Mouse (Mus musculus): Measurements from ENCODE around the gene Dhx35. TPM values are rescaled to one million over a fixed set of nuclear protein-coding genes. Genes with fewer than 3 reads are reported as not detected.

Gene Dhx35
- polyA plus RNA-seq, 1 experiment from 2014 or later, result 13.0 TPM

DNA sequence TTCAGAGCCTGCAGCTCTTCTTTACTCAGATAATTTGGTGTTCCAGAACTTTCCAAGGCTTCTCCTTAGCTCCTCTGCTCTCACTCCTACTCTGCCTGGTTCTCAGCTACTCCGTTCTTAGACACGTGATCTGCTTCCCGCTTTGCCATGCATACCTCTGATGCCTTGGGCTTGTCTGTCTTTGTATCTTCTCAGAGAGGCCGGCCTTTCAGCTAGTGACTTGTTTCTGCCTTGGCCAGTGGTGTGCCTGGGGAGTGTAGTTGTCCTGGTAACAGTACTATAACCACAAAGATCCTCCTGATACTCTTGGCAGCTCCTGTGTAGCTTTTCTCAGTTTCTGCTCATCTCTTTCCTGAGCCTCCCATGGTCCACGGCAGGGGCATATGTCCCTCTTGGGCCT is 38.6 kb downstream of the Dhx35 start:
- ATAC-seq, result peak; percentile 76

DNA sequence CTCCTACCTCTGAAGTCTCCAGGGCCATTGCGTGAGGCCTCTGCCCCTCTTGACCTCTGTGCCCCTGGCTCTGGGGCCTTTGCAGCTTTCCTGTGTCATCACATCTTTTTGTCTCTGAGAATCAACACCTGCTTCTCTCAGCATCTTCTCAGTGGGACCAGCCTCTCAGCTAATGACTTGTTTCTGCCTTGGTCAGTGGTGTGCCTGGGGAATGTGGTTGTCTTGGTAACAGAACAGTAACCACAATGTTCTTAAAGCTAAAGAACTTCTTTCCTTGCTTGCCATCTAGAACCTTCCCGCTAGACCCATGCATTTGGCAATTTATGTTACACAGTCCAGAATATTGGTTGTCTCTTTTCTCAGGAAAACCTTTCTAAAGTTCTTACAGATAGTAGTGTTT is 39.0 kb downstream of the Dhx35 start:
- WGBS, result 58% methylated on average over 2 of the region's 2 CpGs
- Histone ChIP-seq H3K27ac (ENCODE audit: low read depth, low read length) (peak overlapping the region; percentile 67), H3K4me3 (ENCODE audit: low read length) (no peak overlapping the region), H3K27me3 (replicated peaks; ENCODE audit: control insufficient read depth, insufficient read depth, low read length) (no peaks in the 10 kb centered on the region), H3K9ac (ENCODE audit: low read depth, low read length) (no peak overlapping the region), H3K9me3 (ENCODE audit: control insufficient read depth, low read length) (no peaks in the 10 kb centered on the region), H3K4me1 (ENCODE audit: control insufficient read depth, insufficient read depth, low read depth, low read length) (peaks cover 8% of the 10 kb centered on the region), H3K4me2 (ENCODE audit: low read length) (0 out of 2 replicates have a peak overlapping the region, but pooled peaks have one; percentile 17), H3K36me3 (ENCODE audit: control insufficient read depth, insufficient read depth, low read length) (peaks cover 15% of the 10 kb centered on the region)
- ATAC-seq, result peak; percentile 58

More for the DNA sequence above, 38.6 kb downstream of the Dhx35 start:
- Histone ChIP-seq H3K27ac (ENCODE audit: low read depth, low read length) (peak overlapping the region; percentile 67), H3K4me3 (ENCODE audit: low read length) (no peak overlapping the region), H3K9me3 (ENCODE audit: control insufficient read depth, low read length) (no peaks in the 10 kb centered on the region), H3K4me1 (ENCODE audit: control insufficient read depth, insufficient read depth, low read depth, low read length) (peaks cover 8% of the 10 kb centered on the region), H3K27me3 (replicated peaks; ENCODE audit: control insufficient read depth, insufficient read depth, low read length) (no peaks in the 10 kb centered on the region), H3K9ac (ENCODE audit: low read depth, low read length) (no peak overlapping the region), H3K36me3 (ENCODE audit: control insufficient read depth, insufficient read depth, low read length) (peaks cover 16% of the 10 kb centered on the region), H3K4me2 (ENCODE audit: low read length) (0 out of 2 replicates have a peak overlapping the region, but pooled peaks have one; percentile 17)
- WGBS, result 41% methylated on average over 5 of the region's 5 CpGs

- Histone ChIP-seq H3K4me3 (ENCODE audit: low read length) (no peak overlapping the region), H3K9ac (ENCODE audit: low read depth, low read length) (no peak overlapping the region), H3K27me3 (replicated peaks; ENCODE audit: control insufficient read depth, insufficient read depth, low read length) (no peaks in the 10 kb centered on the region), H3K36me3 (ENCODE audit: control insufficient read depth, insufficient read depth, low read length) (no peaks in the 10 kb centered on the region), H3K4me2 (ENCODE audit: low read length) (no peak overlapping the region), H3K4me1 (ENCODE audit: control insufficient read depth, insufficient read depth, low read depth, low read length) (no peaks in the 10 kb centered on the region), H3K27ac (ENCODE audit: low read depth, low read length) (no peak overlapping the region), H3K9me3 (ENCODE audit: control insufficient read depth, low read length) (no peaks in the 10 kb centered on the region)
- WGBS, result 75% methylated on average over 5 of the region's 5 CpGs
- no peak for ATAC-seq
These were observed 48.7 kb downstream of the Dhx35 start for GRCm38 (mm10) chr2:158843287-158843686.

- no peak overlapping the region for H3K9ac ChIP-seq (ENCODE audit: low read depth, low read length)
- no peak overlapping the region for H3K4me2 ChIP-seq (ENCODE audit: low read length)
- WGBS, result 76% methylated on average over 5 of the region's 5 CpGs
- no peak overlapping the region for H3K27ac ChIP-seq (ENCODE audit: low read depth, low read length)
- no peak overlapping the region for H3K4me3 ChIP-seq (ENCODE audit: low read length)
- no peaks in the 10 kb centered on the region for H3K27me3 ChIP-seq (replicated peaks; ENCODE audit: control insufficient read depth, insufficient read depth, low read length)
- no peaks in the 10 kb centered on the region for H3K36me3 ChIP-seq (ENCODE audit: control insufficient read depth, insufficient read depth, low read length)
- ATAC-seq, result no peak
- H3K4me1 ChIP-seq (ENCODE audit: control insufficient read depth, insufficient read depth, low read depth, low read length), result no peaks in the 10 kb centered on the region
- H3K9me3 ChIP-seq (ENCODE audit: control insufficient read depth, low read length), result no peaks in the 10 kb centered on the region
These were observed 50.4 kb downstream of the Dhx35 start for GRCm38 (mm10) chr2:158845031-158845430.

GRCm38 (mm10) chr2:158846208-158846607 is 51.6 kb downstream of the Dhx35 start:
- no peaks in the 10 kb centered on the region for H3K36me3 ChIP-seq (ENCODE audit: control insufficient read depth, insufficient read depth, low read length)
- ATAC-seq, result no peak
- no peak overlapping the region for H3K4me2 ChIP-seq (ENCODE audit: low read length)
- H3K27ac ChIP-seq (ENCODE audit: low read depth, low read length), result no peak overlapping the region
- no peaks in the 10 kb centered on the region for H3K9me3 ChIP-seq (ENCODE audit: control insufficient read depth, low read length)
- no peaks in the 10 kb centered on the region for H3K27me3 ChIP-seq (replicated peaks; ENCODE audit: control insufficient read depth, insufficient read depth, low read length)
- H3K4me1 ChIP-seq (ENCODE audit: control insufficient read depth, insufficient read depth, low read depth, low read length), result no peaks in the 10 kb centered on the region
- H3K4me3 ChIP-seq (ENCODE audit: low read length), result no peak overlapping the region
- WGBS, result 68% methylated on average over 2 of the region's 2 CpGs
- H3K9ac ChIP-seq (ENCODE audit: low read depth, low read length), result no peak overlapping the region

- H3K4me2 ChIP-seq (ENCODE audit: low read length), result no peak overlapping the region
- no peak overlapping the region for H3K27ac ChIP-seq (ENCODE audit: low read depth, low read length)
- no peaks in the 10 kb centered on the region for H3K9me3 ChIP-seq (ENCODE audit: control insufficient read depth, low read length)
- no peaks in the 10 kb centered on the region for H3K27me3 ChIP-seq (replicated peaks; ENCODE audit: control insufficient read depth, insufficient read depth, low read length)
- ATAC-seq, result no peak
- no peaks in the 10 kb centered on the region for H3K4me1 ChIP-seq (ENCODE audit: control insufficient read depth, insufficient read depth, low read depth, low read length)
- no peaks in the 10 kb centered on the region for H3K36me3 ChIP-seq (ENCODE audit: control insufficient read depth, insufficient read depth, low read length)
- H3K9ac ChIP-seq (ENCODE audit: low read depth, low read length), result no peak overlapping the region
- no peak overlapping the region for H3K4me3 ChIP-seq (ENCODE audit: low read length)
- WGBS, result 80% methylated on average over 3 of the region's 3 CpGs
These were observed 53.4 kb downstream of the Dhx35 start for GRCm38 (mm10) chr2:158847991-158848390.

GRCm38 (mm10) chr2:158849416-158849815 is 54.8 kb downstream of the Dhx35 start:
- Histone ChIP-seq H3K4me1 (ENCODE audit: control insufficient read depth, insufficient read depth, low read depth, low read length) (no peaks in the 10 kb centered on the region), H3K4me2 (ENCODE audit: low read length) (no peak overlapping the region), H3K9me3 (ENCODE audit: control insufficient read depth, low read length) (no peaks in the 10 kb centered on the region), H3K36me3 (ENCODE audit: control insufficient read depth, insufficient read depth, low read length) (no peaks in the 10 kb centered on the region), H3K9ac (ENCODE audit: low read depth, low read length) (no peak overlapping the region), H3K27ac (ENCODE audit: low read depth, low read length) (no peak overlapping the region), H3K4me3 (ENCODE audit: low read length) (no peak overlapping the region), H3K27me3 (replicated peaks; ENCODE audit: control insufficient read depth, insufficient read depth, low read length) (no peaks in the 10 kb centered on the region)
- no peak for ATAC-seq
- WGBS, result 71% methylated on average over 9 of the region's 9 CpGs

DNA sequence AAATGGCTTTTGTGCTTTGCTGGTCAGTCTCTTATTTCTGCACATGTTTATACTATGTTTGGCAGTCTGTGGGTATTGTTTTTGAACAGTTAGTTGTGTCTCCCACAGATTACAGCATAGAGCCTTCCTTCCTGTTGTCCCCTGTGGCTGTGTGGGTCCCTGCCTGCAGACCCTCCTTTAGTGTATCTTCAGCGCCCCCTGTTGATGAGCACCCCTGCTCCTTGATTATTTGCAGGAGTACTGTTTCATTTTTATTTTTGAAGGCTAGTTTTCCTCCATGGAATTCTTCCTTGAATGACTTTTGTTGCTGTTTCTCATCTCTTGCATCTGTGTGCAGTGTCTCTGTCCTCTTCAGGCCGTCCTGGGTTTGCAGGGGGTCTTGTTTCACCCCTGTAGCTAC is 58.0 kb downstream of the Dhx35 start:
- no peak for ATAC-seq
- H3K36me3 ChIP-seq (ENCODE audit: control insufficient read depth, insufficient read depth, low read length), result no peaks in the 10 kb centered on the region; the same call in 1 of the 2 replicates
- 29% methylated on average over 2 of the region's 2 CpGs for WGBS

GRCm38 (mm10) chr2:158856896-158857499 is 62.4 kb downstream of the Dhx35 start:
- Histone ChIP-seq H3K27ac (ENCODE audit: low read depth, low read length) (no peak overlapping the region), H3K9me3 (ENCODE audit: control insufficient read depth, low read length) (no peaks in the 10 kb centered on the region), H3K27me3 (replicated peaks; ENCODE audit: control insufficient read depth, insufficient read depth, low read length) (no peaks in the 10 kb centered on the region), H3K9ac (ENCODE audit: low read depth, low read length) (no peak overlapping the region), H3K4me3 (ENCODE audit: low read length) (no peak overlapping the region), H3K4me1 (ENCODE audit: control insufficient read depth, insufficient read depth, low read depth, low read length) (no peaks in the 10 kb centered on the region), H3K36me3 (ENCODE audit: control insufficient read depth, insufficient read depth, low read length) (no peaks in the 10 kb centered on the region; the same call in 1 of the 2 replicates), H3K4me2 (ENCODE audit: low read length) (no peak overlapping the region)
- WGBS, result 85% methylated on average over 10 of the region's 10 CpGs
- no peak for ATAC-seq

More for the DNA sequence above, 58.0 kb downstream of the Dhx35 start:
- Histone ChIP-seq H3K4me1 (ENCODE audit: control insufficient read depth, insufficient read depth, low read depth, low read length) (no peaks in the 10 kb centered on the region), H3K4me2 (ENCODE audit: low read length) (no peak overlapping the region), H3K9ac (ENCODE audit: low read depth, low read length) (no peak overlapping the region), H3K4me3 (ENCODE audit: low read length) (no peak overlapping the region), H3K27ac (ENCODE audit: low read depth, low read length) (no peak overlapping the region), H3K27me3 (replicated peaks; ENCODE audit: control insufficient read depth, insufficient read depth, low read length) (no peaks in the 10 kb centered on the region), H3K9me3 (ENCODE audit: control insufficient read depth, low read length) (no peaks in the 10 kb centered on the region)

All from hindbrain, embryonic 16.5 days (tissue).